Mouse (Mus musculus) embryonic facial prominence, embryonic 14.5 days (tissue): ENCODE measurements around the gene Olfr691. TPM values are rescaled to one million over a fixed set of nuclear protein-coding genes. Genes with fewer than 3 reads are reported as not detected.

Experiments
- ATAC-seq: fragments of 200-750 bp; cut with Nextera tagmentation; 2 replicates; pipeline ENCODE4 v1.8.0; 2017; ENCODE audit warnings: low read depth, moderate number of reproducible peaks, moderate TSS enrichment
- DNase-seq: peaks from one replicate; pipeline ENCODE4 v3.0.0-alpha.2; 2015; ENCODE audit warnings: low spot score
- H3K27ac ChIP-seq: fragments of 300-500 bp; sonication (generic); replicated peaks from 2 replicates; pipeline ENCODE4 v1.5.1; 2014; ENCODE audit warnings: low read depth, mild to moderate bottlenecking, low read length, moderate library complexity
- H3K27me3 ChIP-seq: fragments of 300-500 bp; sonication (generic); replicated peaks from 2 replicates; pipeline ENCODE4 v1.6.1; 2014; ENCODE audit warnings: low read length; ENCODE audit not compliant: control insufficient read depth, insufficient read depth
- H3K36me3 ChIP-seq: fragments of 300-500 bp; sonication (generic); 2 replicates; pipeline ENCODE4 v1.6.1; 2014; ENCODE audit warnings: low read length, mixed read lengths; ENCODE audit not compliant: control insufficient read depth, insufficient read depth
- H3K4me1 ChIP-seq: fragments of 300-500 bp; sonication (generic); 2 replicates; pipeline ENCODE4 v1.6.1; 2014; ENCODE audit warnings: antibody characterized with exemption, low read length; ENCODE audit not compliant: control insufficient read depth, insufficient read depth
- H3K4me2 ChIP-seq: fragments of 300-500 bp; sonication (generic); 2 replicates; pipeline ENCODE4 v1.6.1; 2014; ENCODE audit warnings: low read depth, mild to moderate bottlenecking, low read length, moderate library complexity, mixed read lengths
- H3K4me3 ChIP-seq: fragments of 300-500 bp; sonication (generic); 2 replicates; pipeline ENCODE4 v1.5.1; 2014; ENCODE audit warnings: low read depth, mild to moderate bottlenecking, low read length
- H3K9ac ChIP-seq: fragments of 300-500 bp; sonication (generic); 2 replicates; pipeline ENCODE4 v1.6.1; 2014; ENCODE audit warnings: low read depth, mild to moderate bottlenecking, low read length, moderate library complexity, mixed read lengths
- H3K9me3 ChIP-seq: fragments of 300-500 bp; sonication (generic); 2 replicates; pipeline ENCODE4 v1.6.1; 2016; ENCODE audit warnings: low read length; ENCODE audit not compliant: control insufficient read depth
- WGBS: fragments of 180-500 bp; shearing (Covaris S2); extraction: QIAGEN DNeasy Blood & Tissue Kit; methylation state at CpG from one replicate; pipeline ENCODE4 v1.1.7; 2014; 5-methylcytosine and 5-hydroxymethylcytosine counted together
- polyA plus RNA-seq: library from polyadenylated mRNA; unstranded; fragments of >200 nt; fragmentation: Nextera tagmentation; extraction: Ambion mirVana; gene quantifications from 2 replicates; pipeline ENCODE4 v1.2.1, GENCODE M21; 2014

The Olfr691 gene
- polyA plus RNA-seq, 1 experiment from 2014 or later: not detected

DNA sequence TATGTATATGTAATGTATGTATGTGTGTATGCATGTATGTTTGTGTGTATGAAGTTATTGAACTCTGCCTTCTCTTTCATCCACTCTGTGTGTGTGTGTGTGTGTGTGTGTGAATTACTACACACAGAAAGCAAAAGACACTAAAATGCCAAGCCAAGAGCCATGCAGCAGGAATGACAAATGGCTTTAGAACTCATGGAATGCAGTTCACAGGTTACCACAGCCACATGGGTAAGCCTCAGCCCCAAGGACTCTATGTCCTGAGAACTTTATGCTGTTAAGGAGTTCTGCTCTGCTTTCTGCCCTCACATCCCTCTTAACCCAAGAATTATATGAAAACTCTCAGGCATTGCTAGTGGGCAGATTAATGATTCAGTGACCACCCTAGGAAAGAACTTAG lies 52.0 kb downstream of the Olfr691 start:
- no peak overlapping the region for H3K4me3 ChIP-seq
- DNase-seq: no peak
- no peak overlapping the region for H3K4me2 ChIP-seq
- no peak overlapping the region for H3K9ac ChIP-seq
- no peaks in the 10 kb centered on the region for H3K9me3 ChIP-seq
- ATAC-seq: no peak
- H3K36me3 ChIP-seq: no peaks in the 10 kb centered on the region
- no peak overlapping the region for H3K27ac ChIP-seq
- no peaks in the 10 kb centered on the region for H3K27me3 ChIP-seq
- H3K4me1 ChIP-seq: no peaks in the 10 kb centered on the region

DNA sequence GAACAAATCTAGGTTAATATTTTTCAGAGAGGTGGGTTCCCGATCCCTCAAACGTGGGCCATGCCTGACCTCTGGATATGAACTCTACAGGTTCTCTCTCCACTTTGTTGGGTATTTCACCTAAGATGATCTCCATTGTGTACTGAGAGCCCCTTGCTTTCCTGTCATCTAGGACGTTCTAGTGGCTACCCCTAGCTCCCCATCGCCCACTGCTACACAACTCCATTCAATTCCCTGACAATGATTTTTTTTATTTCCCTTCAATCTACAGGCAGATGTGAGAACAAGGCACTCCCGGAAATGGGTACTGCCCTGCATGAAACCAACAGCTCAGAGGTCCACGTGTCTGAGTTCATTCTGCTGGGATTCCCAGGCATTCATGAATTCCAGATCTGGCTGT lies 54.3 kb downstream of the Olfr691 start, which contains the start of gene Olfr688:
Gene Olfr688 (plus strand): TSS at position 301 of the 400 bp plus-strand sequence.
- Histone ChIP-seq H3K4me3 (no peak within 1 kb of the TSS), H3K9me3 (no peaks in the 10 kb centered on the region), H3K36me3 (no peaks in the 10 kb centered on the region), H3K9ac (no peak within 1 kb of the TSS), H3K4me2 (no peak within 1 kb of the TSS), H3K27me3 (no peaks in the 10 kb centered on the region), H3K27ac (no peak within 1 kb of the TSS), H3K4me1 (no peaks in the 10 kb centered on the region)
- DNase-seq: no peak
- no peak for ATAC-seq
- 69% methylated on average over 6 of the region's 6 CpGs for WGBS

Other genes starting within 250 kb of the Olfr691 start
- gene Olfr680-ps1, start 249.5 kb downstream of the Olfr691 start, polyA plus RNA-seq: not detected in 2 replicates
- 0.18 TPM in 1 of 2 replicates, not detected in the other for gene Olfr681, start 225.4 kb downstream of the Olfr691 start, polyA plus RNA-seq
- not detected in 2 replicates for gene Olfr683, start 195.3 kb downstream of the Olfr691 start, polyA plus RNA-seq
- gene Olfr684, start 178.6 kb downstream of the Olfr691 start, polyA plus RNA-seq: not detected in 2 replicates
- gene Olfr685, start 156.3 kb downstream of the Olfr691 start, polyA plus RNA-seq: 0.10 and 0.31 TPM in 2 replicates
- not detected in 2 replicates for gene Olfr686, start 134.8 kb downstream of the Olfr691 start, polyA plus RNA-seq
- not detected in 2 replicates for gene Olfr688, start 54.2 kb downstream of the Olfr691 start, polyA plus RNA-seq
- 0.18 TPM in 2 replicates for gene Olfr689, start 31.1 kb downstream of the Olfr691 start, polyA plus RNA-seq
- gene Olfr690, start 8.2 kb downstream of the Olfr691 start, polyA plus RNA-seq: not detected in 2 replicates
- gene Olfr692, start 26.0 kb upstream of the Olfr691 start, polyA plus RNA-seq: 0.18 and 0.35 TPM in 2 replicates
- 0.42 TPM in 1 of 2 replicates, not detected in the other for gene Gm5901, start 32.8 kb upstream of the Olfr691 start, polyA plus RNA-seq
- 37.6 and 39.0 TPM in 2 replicates for gene Fam160a2, start 57.8 kb upstream of the Olfr691 start, polyA plus RNA-seq
- 0.10 and 0.36 TPM in 2 replicates for gene Cnga4, start 62.3 kb upstream of the Olfr691 start, polyA plus RNA-seq
- 0.10 and 0.22 TPM in 2 replicates for gene Cckbr, start 83.5 kb upstream of the Olfr691 start, polyA plus RNA-seq
- 120 and 137 TPM in 2 replicates for gene Cavin3, start 140.0 kb upstream of the Olfr691 start, polyA plus RNA-seq
- gene Smpd1, start 212.1 kb upstream of the Olfr691 start, polyA plus RNA-seq: 51.8 and 54.6 TPM in 2 replicates
- gene Apbb1, start 239.4 kb upstream of the Olfr691 start, polyA plus RNA-seq: 45.6 and 48.2 TPM in 2 replicates